In the genomic region with DNA sequence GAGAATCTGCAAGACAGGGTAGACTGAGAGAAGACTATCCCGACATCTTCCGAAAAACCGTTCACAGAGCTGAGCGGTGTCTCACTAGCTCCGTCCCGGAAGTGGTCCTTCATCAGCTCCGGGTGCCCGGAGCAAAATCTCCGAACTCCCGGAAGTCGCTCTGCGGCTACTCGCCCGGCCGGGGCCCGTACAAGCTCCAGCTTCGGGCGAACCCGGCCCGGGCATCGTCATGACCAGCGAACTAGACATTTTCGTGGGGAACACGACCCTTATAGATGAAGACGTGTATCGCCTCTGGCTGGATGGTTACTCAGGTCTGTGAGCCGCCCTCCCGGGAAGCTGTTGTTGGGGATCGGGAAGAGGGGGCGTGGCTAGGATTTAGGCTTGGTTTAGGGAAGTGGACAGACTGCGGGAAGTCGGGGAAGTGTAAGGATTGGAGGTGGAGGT, we compare ENCODE assay signal across 8 mouse cellular contexts. TPM values are rescaled to one million over a fixed set of nuclear protein-coding genes. Genes with fewer than 3 reads are reported as not detected.
DNase-seq lines count a peak whose midpoint lies in the region; ATAC-seq and TF ChIP-seq lines count a peak whose summit lies in the region.

A gene (plus strand): TSS at position 151 of the 447 bp plus-strand sequence.

- no peaks in the 10 kb centered on the region for H3K9me3 ChIP-seq in ES-Bruce4 (replicated peaks; ENCODE audit: control insufficient read depth, insufficient read depth, low read length, poor library complexity, severe bottlenecking)
- H3K9me3 ChIP-seq in forebrain, embryonic 14.5 days (replicated peaks; ENCODE audit: control insufficient read depth, low read length) = no peaks in the 10 kb centered on the region

- H3K9ac ChIP-seq in ES-Bruce4 (ENCODE audit: low read depth, poor library complexity, severe bottlenecking) = peak within 1 kb of the TSS; percentile 80
- peak within 1 kb of the TSS; percentile 80 for H3K9ac ChIP-seq in forebrain, embryonic 14.5 days (ENCODE audit: low read length)

- ATAC-seq in cerebellum, adult (ENCODE audit: insufficient number of reproducible peaks, low FRiP score, low TSS enrichment) = peak; percentile 21; the same call in 1 of the 2 replicates
- ATAC-seq in forebrain, embryonic 14.5 days = peak; percentile 54
- peak; percentile 70 for ATAC-seq in neutrophil, adult 5-6 weeks (ENCODE audit: extremely low read depth, insufficient number of reproducible peaks, low FRiP score, poor library complexity, severe bottlenecking)

- 1% methylated on average over 32 of the region's 32 CpGs for WGBS in forebrain, embryonic 14.5 days
- under 1% methylated on average over 32 of the region's 32 CpGs for WGBS in lung, adult 2 months

- peak; percentile 69 for TF ChIP-seq POLR2A in ES-Bruce4 (IDR thresholded peaks at IDR 0.05; ENCODE audit: insufficient read depth, low read length)
- peak; percentile 78 for TF ChIP-seq POLR2A in lung, adult 2 months (IDR thresholded peaks at IDR 0.05; ENCODE audit: borderline replicate concordance, extremely low read depth, low read depth, low read length)

- no peak for TF ChIP-seq CTCF in ES-Bruce4 (IDR thresholded peaks at IDR 0.05; ENCODE audit: low read depth, low read length)
- no peak for TF ChIP-seq CTCF in lung, adult 2 months (IDR thresholded peaks at IDR 0.05; ENCODE audit: insufficient read depth, low read length)

- no peak for TF ChIP-seq EP300 in ES-Bruce4 (IDR thresholded peaks at IDR 0.05; ENCODE audit: insufficient read depth, low read depth, low read length)

- intact Hi-C loops in heart, postnatal 14 days (cut with DNase I) = no loop called here

- no peaks in the 10 kb centered on the region; the same call in 1 of the 2 replicates for H3K36me3 ChIP-seq in ES-Bruce4 (ENCODE audit: control insufficient read depth, insufficient read depth, low read length, poor library complexity, severe bottlenecking)
- peaks cover 33% of the 10 kb centered on the region for H3K36me3 ChIP-seq in forebrain, embryonic 14.5 days (ENCODE audit: control insufficient read depth, insufficient read depth, low read length)

- no peaks in the 10 kb centered on the region for H3K4me1 ChIP-seq in ES-Bruce4 (ENCODE audit: control insufficient read depth, insufficient read depth, low read length)
- H3K4me1 ChIP-seq in forebrain, embryonic 14.5 days (ENCODE audit: control insufficient read depth, insufficient read depth, low read length) = peaks cover 30% of the 10 kb centered on the region
- H3K4me1 ChIP-seq in lung, adult 2 months (ENCODE audit: control insufficient read depth, insufficient read depth, low read length) = peaks cover 8% of the 10 kb centered on the region

- H3K4me2 ChIP-seq in forebrain, embryonic 14.5 days (ENCODE audit: low read length) = peak within 1 kb of the TSS; percentile 92

- H3K27ac ChIP-seq in ES-Bruce4 (ENCODE audit: insufficient read depth, low read length) = no peak within 1 kb of the TSS
- peak within 1 kb of the TSS; percentile 55 for H3K27ac ChIP-seq in forebrain, embryonic 14.5 days (ENCODE audit: low read depth, low read length)

- peak; percentile 94 for DNase-seq in forebrain, embryonic 14.5 days (ENCODE audit: low spot score)
- peak; percentile 85 to 95 for DNase-seq in heart, postnatal 14 days
- DNase-seq in layer of hippocampus, adult 11-12 months (ENCODE audit: low spot score) = peak; percentile 86
- peak; percentile 89 for DNase-seq in lung, adult 2 months
- peak; percentile 61 to 67 for DNase-seq in thymus, adult 18-20 months

- peak within 1 kb of the TSS; percentile 98 for H3K4me3 ChIP-seq in ES-Bruce4 (ENCODE audit: low read depth, low read length)
- H3K4me3 ChIP-seq in forebrain, embryonic 14.5 days (ENCODE audit: low read depth, low read length) = peak within 1 kb of the TSS; percentile 81
- peak within 1 kb of the TSS; percentile 96 for H3K4me3 ChIP-seq in lung, adult 2 months (replicated peaks; ENCODE audit: extremely low read depth, low read depth, low read length)

- no peaks in the 10 kb centered on the region for H3K27me3 ChIP-seq in ES-Bruce4 (ENCODE audit: control insufficient read depth, insufficient read depth, low read length, poor library complexity, severe bottlenecking)
- no peaks in the 10 kb centered on the region for H3K27me3 ChIP-seq in forebrain, embryonic 14.5 days (replicated peaks; ENCODE audit: control insufficient read depth, insufficient read depth, low read length)

RNA-seq across cellular contexts. Expression of the gene that starts here (rescaled TPM):
- 37.7 and 47.6 TPM in 2 replicates for polyA plus RNA-seq in ES-Bruce4 (2011; ENCODE audit: insufficient read depth, insufficient read length, low read depth, missing spikeins)
- 153 and 167 TPM in 2 replicates for polyA plus RNA-seq in forebrain, embryonic 14.5 days (2014; fragmentation: Nextera tagmentation; extraction: Ambion mirVana)
- total RNA-seq in heart, postnatal 14 days (2021) = 10 to 100 TPM; 55.7 to 63.2 TPM
- 129 and 144 TPM in 2 replicates for polyA plus RNA-seq in lung, adult 2 months (2012; rRNA removed)
- 133 and 137 TPM in 2 replicates for total RNA-seq in neutrophil, adult 5-6 weeks (2017)
